Mouse (Mus musculus): ENCODE data around the gene Slc30a3. TPM values are rescaled to one million over a fixed set of nuclear protein-coding genes. Genes with fewer than 3 reads are reported as not detected.
"Not testable (repeated sequence)": the region's sequence is repeated elsewhere in the genome, so short reads cannot be mapped to it uniquely, and the experiment has no call there.

The Slc30a3 gene
- polyA plus RNA-seq, 1 experiment = 0.04 TPM

GRCm38 (mm10) chr5:31093151-31094041, 14.6 kb downstream of the Slc30a3 start:
- DNase-seq (ENCODE audit: low spot score) = no peak

GRCm38 (mm10) chr5:31092231-31092975, 15.6 kb downstream of the Slc30a3 start:
- DNase-seq (ENCODE audit: low spot score) = no peak

- DNase-seq (ENCODE audit: low spot score) = no peak
Measured at GRCm38 (mm10) chr5:31087131-31087530, 20.9 kb downstream of the Slc30a3 start.

- DNase-seq (ENCODE audit: low spot score) = no peak
Measured at GRCm38 (mm10) chr5:31086606-31087005, 21.4 kb downstream of the Slc30a3 start.

- no peak for DNase-seq (ENCODE audit: low spot score)
Measured at GRCm38 (mm10) chr5:31083949-31084348, 24.1 kb downstream of the Slc30a3 start.

- DNase-seq (ENCODE audit: low spot score) = no peak
Measured at GRCm38 (mm10) chr5:31082935-31083625, 25.0 kb downstream of the Slc30a3 start.

GRCm38 (mm10) chr5:31082355-31082754, 25.7 kb downstream of the Slc30a3 start:
- no peak for DNase-seq (ENCODE audit: low spot score)

GRCm38 (mm10) chr5:31081386-31081785, 26.7 kb downstream of the Slc30a3 start:
- no peak for DNase-seq (ENCODE audit: low spot score)

GRCm38 (mm10) chr5:31080795-31081164, 27.3 kb downstream of the Slc30a3 start:
- DNase-seq (ENCODE audit: low spot score) = no peak

- DNase-seq (ENCODE audit: low spot score) = no peak
Measured at GRCm38 (mm10) chr5:31080059-31080794, 27.8 kb downstream of the Slc30a3 start.

GRCm38 (mm10) chr5:31076346-31076745, 31.7 kb downstream of the Slc30a3 start:
- DNase-seq (ENCODE audit: low spot score) = no peak

GRCm38 (mm10) chr5:31073176-31073575, 34.9 kb downstream of the Slc30a3 start:
- no peak for DNase-seq (ENCODE audit: low spot score)

GRCm38 (mm10) chr5:31071821-31072220, 36.2 kb downstream of the Slc30a3 start:
- no peak for DNase-seq (ENCODE audit: low spot score)

- no peak for DNase-seq (ENCODE audit: low spot score)
Measured at GRCm38 (mm10) chr5:31071059-31071458, 37.0 kb downstream of the Slc30a3 start.

GRCm38 (mm10) chr5:31069810-31070209, 38.2 kb downstream of the Slc30a3 start:
- no peak for DNase-seq (ENCODE audit: low spot score)

GRCm38 (mm10) chr5:31055216-31056140, 52.6 kb downstream of the Slc30a3 start:
- DNase-seq (ENCODE audit: low spot score) = no peak

GRCm38 (mm10) chr5:31054261-31055215, 53.5 kb downstream of the Slc30a3 start, which contains the start of gene Cad:
Cad (plus strand) TSS chr5:31054780.
- DNase-seq (ENCODE audit: low spot score) = peak; percentile 86

- not testable (repeated sequence) for DNase-seq (ENCODE audit: low spot score)
Measured at GRCm38 (mm10) chr5:31053728-31054127, 54.3 kb downstream of the Slc30a3 start.

GRCm38 (mm10) chr5:31050427-31050826, 57.6 kb downstream of the Slc30a3 start:
- no peak for DNase-seq (ENCODE audit: low spot score)
